ENCODE assay signal across 10 mouse cellular contexts in the genomic region with DNA sequence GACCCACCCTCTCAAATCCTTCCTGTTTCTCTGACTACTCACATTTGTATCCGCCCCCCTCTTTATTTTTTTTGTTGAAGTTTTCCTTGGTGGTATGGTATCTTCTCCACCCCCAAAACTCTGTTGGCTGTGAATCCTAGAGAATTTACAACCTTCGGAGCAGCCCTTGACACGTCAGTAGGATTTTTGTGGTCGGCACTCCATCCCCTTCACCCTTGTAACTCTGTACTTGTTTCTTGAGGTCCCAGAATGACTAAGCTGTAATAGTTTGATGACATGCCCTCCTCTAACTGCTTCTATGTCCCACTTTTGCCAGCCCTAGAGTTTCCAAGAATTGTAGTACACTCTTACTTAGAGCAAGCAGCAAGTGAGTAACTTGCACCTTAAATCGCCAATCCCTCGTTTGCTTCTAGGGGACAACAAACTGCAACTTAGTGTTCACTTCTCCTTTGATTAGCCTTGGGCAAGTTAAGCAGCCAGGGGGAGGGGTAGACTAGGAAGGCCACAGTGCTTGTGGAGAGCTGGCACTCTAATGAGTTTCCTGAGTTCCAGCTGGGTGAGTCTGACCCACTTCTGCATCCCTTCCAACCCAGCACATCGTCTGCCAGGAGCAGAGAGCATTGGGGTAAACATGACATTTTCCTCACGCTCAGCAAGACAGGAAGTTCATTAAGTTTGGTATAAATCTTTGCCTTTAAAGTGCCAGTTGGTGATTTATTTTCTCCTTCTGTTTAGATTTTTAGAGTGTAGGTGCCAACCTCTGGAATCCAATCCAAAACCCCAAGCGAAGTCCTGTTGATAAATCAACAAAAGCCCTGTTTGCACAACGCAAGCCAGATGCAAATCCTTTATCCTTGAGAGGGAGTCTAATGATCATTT.
DNase-seq lines count a peak whose midpoint lies in the region; ATAC-seq and TF ChIP-seq lines count a peak whose summit lies in the region.
"Had no signal": no experiment of that assay in that cellular context is flagged by ENCODE, and none has a peak within 500 bp of the region (broad histone marks: within the 10 kb centered on the region; RNA-seq: fewer than 3 reads in every experiment).

No protein-coding gene starts in this region.

- no peak for TF ChIP-seq CTCF in thymus, adult 2 months (IDR thresholded peaks at IDR 0.05; ENCODE audit: borderline replicate concordance, control insufficient read depth, extremely low read depth, insufficient read depth, low read length, poor library complexity)

- 62% methylated on average over 10 of the region's 10 CpGs for WGBS in heart, embryonic 11.5 days (ENCODE audit: insufficient replicate concordance)
- 12% methylated on average over 10 of the region's 10 CpGs for WGBS in kidney, embryonic 16.5 days
- WGBS in lung, embryonic 16.5 days = 30% methylated on average over 10 of the region's 10 CpGs
- 60% methylated on average over 10 of the region's 10 CpGs for WGBS in heart, embryonic 10.5 days
- WGBS in thymus, adult 2 months = 33% methylated on average over 10 of the region's 10 CpGs

- no peak overlapping the region for H3K9ac ChIP-seq in heart, embryonic 11.5 days (ENCODE audit: low read depth, low read length)
- H3K9ac ChIP-seq in kidney, embryonic 16.5 days (replicated peaks; ENCODE audit: low read length) = no peak overlapping the region
- no peak overlapping the region for H3K9ac ChIP-seq in lung, embryonic 16.5 days (ENCODE audit: low read length)
- H3K9ac ChIP-seq: embryonic facial prominence, embryonic 12.5 days; liver, embryonic 13.5 days had no signal

- no peak overlapping the region for H3K4me2 ChIP-seq in heart, embryonic 11.5 days
- peak overlapping the region; percentile 9; the same call in 1 of the 2 replicates for H3K4me2 ChIP-seq in kidney, embryonic 16.5 days (replicated peaks; ENCODE audit: low read depth, low read length)
- H3K4me2 ChIP-seq in lung, embryonic 16.5 days (ENCODE audit: low read depth, low read length) = peak overlapping the region; percentile 22; the same call in 1 of the 2 replicates
- H3K4me2 ChIP-seq: embryonic facial prominence, embryonic 12.5 days; liver, embryonic 13.5 days had no signal

- H3K9me3 ChIP-seq in heart, embryonic 11.5 days (replicated peaks; ENCODE audit: control insufficient read depth, low read length) = no peaks in the 10 kb centered on the region
- H3K9me3 ChIP-seq in kidney, embryonic 16.5 days (ENCODE audit: low read length) = no peaks in the 10 kb centered on the region
- no peaks in the 10 kb centered on the region for H3K9me3 ChIP-seq in lung, embryonic 16.5 days (ENCODE audit: control insufficient read depth, low read length)
- H3K9me3 ChIP-seq in heart, embryonic 10.5 days = no peaks in the 10 kb centered on the region
- H3K9me3 ChIP-seq: embryonic facial prominence, embryonic 12.5 days; liver, embryonic 13.5 days had no signal

- no peak for TF ChIP-seq POLR2A in thymus, adult 2 months (IDR thresholded peaks at IDR 0.05; ENCODE audit: control insufficient read depth, extremely low read depth, insufficient read depth, low read length, poor library complexity)

- H3K4me3 ChIP-seq in heart, embryonic 11.5 days (ENCODE audit: low read depth, low read length) = no peak overlapping the region
- no peak overlapping the region for H3K4me3 ChIP-seq in kidney, embryonic 16.5 days (ENCODE audit: low read length)
- H3K4me3 ChIP-seq in lung, embryonic 16.5 days (ENCODE audit: low read length) = no peak overlapping the region
- H3K4me3 ChIP-seq in heart, embryonic 10.5 days = no peak overlapping the region
- H3K4me3 ChIP-seq in thymus, adult 2 months (ENCODE audit: control insufficient read depth, insufficient read depth, low read length) = no peak overlapping the region
- H3K4me3 ChIP-seq: embryonic facial prominence, embryonic 12.5 days; liver, embryonic 13.5 days had no signal

- no peaks in the 10 kb centered on the region for H3K4me1 ChIP-seq in heart, embryonic 11.5 days (ENCODE audit: control insufficient read depth, insufficient read depth, low read length)
- peaks cover 10% of the 10 kb centered on the region; the same call in 1 of the 2 replicates for H3K4me1 ChIP-seq in kidney, embryonic 16.5 days (ENCODE audit: insufficient read depth, low read length)
- H3K4me1 ChIP-seq in lung, embryonic 16.5 days (replicated peaks; ENCODE audit: control insufficient read depth, insufficient read depth, low read length) = peaks cover 12% of the 10 kb centered on the region
- no peaks in the 10 kb centered on the region for H3K4me1 ChIP-seq in heart, embryonic 10.5 days
- no peaks in the 10 kb centered on the region for H3K4me1 ChIP-seq in thymus, adult 2 months (replicated peaks; ENCODE audit: control insufficient read depth, insufficient read depth, low read length)
- H3K4me1 ChIP-seq: embryonic facial prominence, embryonic 12.5 days; liver, embryonic 13.5 days had no signal

- H3K36me3 ChIP-seq in heart, embryonic 11.5 days (ENCODE audit: control insufficient read depth, insufficient read depth, low read length) = no peaks in the 10 kb centered on the region
- no peaks in the 10 kb centered on the region for H3K36me3 ChIP-seq in kidney, embryonic 16.5 days (ENCODE audit: insufficient read depth, low read length)
- H3K36me3 ChIP-seq in lung, embryonic 16.5 days (ENCODE audit: control insufficient read depth, insufficient read depth, low read length) = no peaks in the 10 kb centered on the region
- H3K36me3 ChIP-seq in heart, embryonic 10.5 days = no peaks in the 10 kb centered on the region
- H3K36me3 ChIP-seq in thymus, adult 2 months (ENCODE audit: control insufficient read depth, insufficient read depth, low read length) = no peaks in the 10 kb centered on the region
- H3K36me3 ChIP-seq: embryonic facial prominence, embryonic 12.5 days; liver, embryonic 13.5 days had no signal

- no peak overlapping the region for H3K27ac ChIP-seq in heart, embryonic 11.5 days (ENCODE audit: low read depth, low read length)
- H3K27ac ChIP-seq in kidney, embryonic 16.5 days (ENCODE audit: low read length) = no peak overlapping the region
- H3K27ac ChIP-seq in lung, embryonic 16.5 days (ENCODE audit: low read length) = peak overlapping the region; percentile 41
- H3K27ac ChIP-seq in heart, embryonic 10.5 days = no peak overlapping the region
- H3K27ac ChIP-seq in thymus, adult 2 months (ENCODE audit: control insufficient read depth, insufficient read depth, low read length) = no peak overlapping the region
- H3K27ac ChIP-seq: embryonic facial prominence, embryonic 12.5 days; liver, embryonic 13.5 days had no signal

- no peaks in the 10 kb centered on the region for H3K27me3 ChIP-seq in heart, embryonic 11.5 days (ENCODE audit: control insufficient read depth, insufficient read depth, low read length)
- H3K27me3 ChIP-seq in kidney, embryonic 16.5 days (ENCODE audit: insufficient read depth, low read length) = no peaks in the 10 kb centered on the region
- no peaks in the 10 kb centered on the region for H3K27me3 ChIP-seq in lung, embryonic 16.5 days (ENCODE audit: control insufficient read depth, insufficient read depth, low read depth, low read length)
- no peaks in the 10 kb centered on the region for H3K27me3 ChIP-seq in heart, embryonic 10.5 days (ENCODE audit: insufficient read depth, poor library complexity, severe bottlenecking)
- no peaks in the 10 kb centered on the region for H3K27me3 ChIP-seq in thymus, adult 2 months (ENCODE audit: control insufficient read depth, insufficient read depth, low read length)
- H3K27me3 ChIP-seq: embryonic facial prominence, embryonic 12.5 days; liver, embryonic 13.5 days had no signal

- ATAC-seq in heart, embryonic 11.5 days (replicated peaks; ENCODE audit: insufficient number of reproducible peaks, low FRiP score, low TSS enrichment) = no peak
- peak; percentile 93 for ATAC-seq in kidney, embryonic 16.5 days (ENCODE audit: low FRiP score, low TSS enrichment)
- ATAC-seq in lung, embryonic 16.5 days (ENCODE audit: low read depth) = peak; percentile 77

- DNase-seq in heart, adult 11 months = peak; percentile 87
- DNase-seq in cerebellum, postnatal 10 days = peak; percentile 81 to 85
- no peak for DNase-seq in natural killer cell, adult 2 months (ENCODE audit: low spot score in 2 of 2)
- DNase-seq in heart, embryonic 10.5 days (ENCODE audit: low spot score) = no peak
- no peak for DNase-seq in thymus, adult 2 months
- DNase-seq: liver, embryonic 13.5 days had no signal

Comparison
In these comparisons a context has a peak if more than half of its experiments do, and no peak if none do; other contexts are left out.
1. DNase-seq: peak in heart, adult 11 months (single experiment) and cerebellum, postnatal 10 days (2 of 2); none in natural killer cell, adult 2 months (0 of 2), heart, embryonic 10.5 days (single experiment) and thymus, adult 2 months (single experiment).